Mouse (Mus musculus): ENCODE measurements around the gene Ercc2.

Gene Ercc2

GRCm38 (mm10) chr7:19359892-19360641, 21.7 kb upstream of the Ercc2 start:
- peak; percentile 41 to 50 for DNase-seq

- peak; percentile 63 to 67 for DNase-seq
Observed at GRCm38 (mm10) chr7:19360944-19361343, 20.9 kb upstream of the Ercc2 start.

- peak; percentile 52 to 67 for DNase-seq
Observed at GRCm38 (mm10) chr7:19361720-19362119, 20.1 kb upstream of the Ercc2 start.

GRCm38 (mm10) chr7:19362276-19362675, 19.5 kb upstream of the Ercc2 start:
- no peak for DNase-seq

- peak; percentile 49 to 54 for DNase-seq
Observed at GRCm38 (mm10) chr7:19363881-19364280, 17.9 kb upstream of the Ercc2 start.

GRCm38 (mm10) chr7:19365376-19365775, 16.4 kb upstream of the Ercc2 start:
- no peak for DNase-seq

- no peak for DNase-seq
Observed at GRCm38 (mm10) chr7:19368380-19368779, 13.4 kb upstream of the Ercc2 start.

GRCm38 (mm10) chr7:19369823-19370425, 11.9 kb upstream of the Ercc2 start:
- peak; percentile 52 for DNase-seq

GRCm38 (mm10) chr7:19373367-19373766, 8.4 kb upstream of the Ercc2 start:
- DNase-seq: no peak

- DNase-seq: no peak
Observed at GRCm38 (mm10) chr7:19375368-19375767, 6.4 kb upstream of the Ercc2 start.

GRCm38 (mm10) chr7:19376019-19376418, 5.8 kb upstream of the Ercc2 start:
- DNase-seq: no peak

GRCm38 (mm10) chr7:19378049-19378448, 3.8 kb upstream of the Ercc2 start:
- DNase-seq: no peak

- DNase-seq: no peak
Observed at GRCm38 (mm10) chr7:19382166-19382541, 344 bp downstream of the Ercc2 start.

- DNase-seq: no peak
Observed at GRCm38 (mm10) chr7:19383708-19384107, 1.9 kb downstream of the Ercc2 start.

- DNase-seq: no peak
Observed at GRCm38 (mm10) chr7:19388699-19389413, 7.0 kb downstream of the Ercc2 start.

GRCm38 (mm10) chr7:19394484-19394883, 12.7 kb downstream of the Ercc2 start:
- DNase-seq: no peak

GRCm38 (mm10) chr7:19399496-19400280, 17.9 kb downstream of the Ercc2 start:
- peak; percentile 51 to 57 for DNase-seq

GRCm38 (mm10) chr7:19400946-19401345, 19.1 kb downstream of the Ercc2 start:
- DNase-seq: no peak

- no peak for DNase-seq
Observed at GRCm38 (mm10) chr7:19402535-19403112, 20.8 kb downstream of the Ercc2 start.

- peak; percentile 81 to 87 for DNase-seq
Observed at GRCm38 (mm10) chr7:19403731-19404296, 22.0 kb downstream of the Ercc2 start, which contains the start of gene Klc3. Gene Klc3 (minus strand): TSS chr7:19404104.

- no peak for DNase-seq
Observed at GRCm38 (mm10) chr7:19404476-19404875, 22.7 kb downstream of the Ercc2 start, which contains the start of gene Ckm. Gene Ckm (plus strand): TSS chr7:19404776.

GRCm38 (mm10) chr7:19405417-19405816, 23.6 kb downstream of the Ercc2 start:
- DNase-seq: peak; percentile 52 to 67

Measured in thymus, adult 18-20 months (tissue).